Mouse (Mus musculus) cortical plate, adult 2 months (tissue): ENCODE measurements around the gene Gnb1. TPM values are rescaled to one million over a fixed set of nuclear protein-coding genes. Genes with fewer than 3 reads are reported as not detected.

Experiments
- H3K27ac ChIP-seq: fragments of 200-500 bp; 2 replicates; pipeline ENCODE4 v1.5.1; 2012; ENCODE audit warnings: low read length, control low read depth, inconsistent platforms; ENCODE audit not compliant: insufficient read depth
- H3K4me1 ChIP-seq: fragments of 200-500 bp; 2 replicates; pipeline ENCODE4 v1.6.1; 2011; ENCODE audit warnings: low read length; ENCODE audit not compliant: control insufficient read depth, insufficient read depth
- H3K4me3 ChIP-seq: fragments of 200-500 bp; 2 replicates; pipeline ENCODE4 v1.5.1; 2011; ENCODE audit warnings: mild to moderate bottlenecking, low read length, control low read depth; ENCODE audit not compliant: insufficient read depth
- CTCF ChIP-seq: fragments of 200-500 bp; IDR thresholded peaks from 2 replicates; pipeline ENCODE4 v1.5.1; 2011; ENCODE audit warnings: mild to moderate bottlenecking, control low read depth, low read length; ENCODE audit not compliant: insufficient read depth; ENCODE audit errors: extremely low read depth
- POLR2A ChIP-seq: fragments of 200-500 bp; IDR thresholded peaks from 2 replicates; pipeline ENCODE4 v1.6.1; 2011; ENCODE audit warnings: mild to moderate bottlenecking, low read length, control low read depth; ENCODE audit not compliant: insufficient read depth; ENCODE audit errors: extremely low read depth
- polyA plus RNA-seq: library from polyadenylated mRNA; depleted of rRNA; stranded (reverse); fragments of >200 nt; gene quantifications from 2 replicates; pipeline ENCODE4 v1.2.3, GENCODE M21; 2012

The Gnb1 gene
- polyA plus RNA-seq, 1 experiment: 733 TPM

DNA sequence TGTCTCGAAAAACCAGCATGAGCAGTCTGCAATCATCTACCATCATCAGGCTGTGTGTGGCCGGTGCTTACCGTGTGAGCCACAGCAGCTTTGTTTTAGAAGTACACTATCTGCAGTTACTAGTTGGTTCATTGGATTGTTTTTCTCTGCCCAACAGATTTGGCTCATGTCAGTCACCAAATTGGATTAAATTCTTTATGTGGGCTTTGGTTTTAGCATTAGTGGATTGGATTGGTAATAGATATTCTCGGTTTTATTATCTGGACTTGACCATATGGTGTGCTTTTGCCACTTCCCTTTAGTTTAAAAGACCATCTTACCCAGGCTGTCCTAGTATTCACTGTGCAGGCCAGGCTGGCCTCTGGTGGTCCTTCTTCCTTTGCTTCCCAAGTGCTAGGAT lies 3.7 kb downstream of the Gnb1 start:
- H3K4me3 ChIP-seq: no peak overlapping the region
- no peaks in the 10 kb centered on the region; the same call in 1 of the 2 replicates for H3K4me1 ChIP-seq
- no peak overlapping the region for H3K27ac ChIP-seq
- TF ChIP-seq POLR2A: no peak
- no peak for TF ChIP-seq CTCF

DNA sequence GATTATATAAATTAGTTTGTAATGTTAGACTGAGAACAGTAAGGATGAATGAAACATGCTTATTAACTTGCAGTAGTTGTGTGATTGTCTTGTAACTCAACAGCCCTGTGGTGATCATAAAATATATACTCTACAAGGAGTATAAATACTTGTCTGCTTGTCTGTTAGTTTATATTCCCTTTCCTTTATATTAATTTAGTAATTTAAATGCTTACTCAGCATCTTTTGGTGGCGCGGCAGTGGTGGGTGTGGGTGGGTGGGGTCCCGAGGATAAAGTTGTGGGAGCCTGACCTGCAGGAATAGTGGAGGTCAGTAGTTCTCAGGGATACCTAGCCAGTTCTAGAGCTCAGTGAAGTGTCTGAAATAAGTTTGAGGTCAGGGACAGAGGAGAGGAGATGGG lies 6.8 kb downstream of the Gnb1 start:
- no peak overlapping the region for H3K4me3 ChIP-seq
- no peaks in the 10 kb centered on the region; the same call in none of the 2 replicates for H3K4me1 ChIP-seq
- TF ChIP-seq CTCF (no peak), POLR2A (no peak)
- H3K27ac ChIP-seq: no peak overlapping the region

DNA sequence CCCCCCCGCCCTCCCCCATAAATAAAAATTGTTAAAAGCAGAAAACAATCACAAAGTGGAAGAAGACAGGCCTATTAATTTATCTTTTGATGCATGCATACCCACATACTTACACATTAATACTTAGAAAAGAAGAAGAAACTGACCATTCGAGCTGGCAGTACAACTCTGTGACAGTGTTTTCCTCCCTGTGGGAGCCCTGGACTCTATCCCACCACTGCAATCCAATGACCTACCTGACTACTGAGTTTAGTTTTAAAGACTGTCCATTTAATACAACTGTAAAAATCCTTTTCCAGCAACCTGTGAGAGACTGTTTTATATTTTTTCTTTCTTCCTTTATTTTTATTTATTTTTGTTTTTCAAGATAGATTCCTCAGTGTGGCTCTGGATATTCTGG lies 10.0 kb downstream of the Gnb1 start:
- H3K4me3 ChIP-seq: no peak overlapping the region
- no peak for TF ChIP-seq POLR2A
- no peak for TF ChIP-seq CTCF

GRCm38 (mm10) chr4:155505067-155505466 lies 13.9 kb downstream of the Gnb1 start:
- Histone ChIP-seq H3K4me3 (no peak overlapping the region), H3K27ac (no peak overlapping the region), H3K4me1 (peaks cover 10% of the 10 kb centered on the region)
- TF ChIP-seq CTCF (no peak), POLR2A (no peak)

More for the DNA sequence above, 10.0 kb downstream of the Gnb1 start:
- H3K4me1 ChIP-seq: peaks cover 8% of the 10 kb centered on the region
- no peak overlapping the region for H3K27ac ChIP-seq

GRCm38 (mm10) chr4:155505671-155506295 lies 14.6 kb downstream of the Gnb1 start:
- TF ChIP-seq CTCF (no peak), POLR2A (no peak)
- no peak overlapping the region for H3K4me3 ChIP-seq
- H3K27ac ChIP-seq: no peak overlapping the region
- H3K4me1 ChIP-seq: peaks cover 11% of the 10 kb centered on the region

DNA sequence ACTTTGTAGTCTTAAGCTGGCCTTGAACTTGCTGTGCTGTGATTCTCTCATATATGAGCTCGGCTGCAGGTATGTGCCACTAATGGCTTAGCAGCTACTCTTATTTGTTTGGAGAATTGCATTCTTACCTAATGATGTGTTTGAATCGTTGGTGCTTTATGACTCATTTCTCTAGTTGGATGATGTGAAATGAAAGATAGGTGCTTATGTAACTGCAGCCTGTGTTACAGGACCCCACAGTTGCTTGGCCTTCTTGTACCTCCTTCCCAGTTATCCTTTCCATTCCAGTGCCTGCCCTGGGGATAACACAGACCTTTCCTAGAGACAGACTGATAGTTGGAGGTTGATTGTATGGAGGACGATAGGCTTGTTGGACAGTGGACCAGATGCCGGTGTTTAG lies 17.5 kb downstream of the Gnb1 start:
- Histone ChIP-seq H3K27ac (0 out of 2 replicates have a peak overlapping the region, but pooled peaks have one; percentile 10), H3K4me3 (no peak overlapping the region), H3K4me1 (peaks cover 15% of the 10 kb centered on the region)
- TF ChIP-seq CTCF (no peak), POLR2A (no peak)

- Histone ChIP-seq H3K27ac (no peak overlapping the region), H3K4me1 (peaks cover 11% of the 10 kb centered on the region; the same call in 1 of the 2 replicates), H3K4me3 (no peak overlapping the region)
- TF ChIP-seq POLR2A (no peak), CTCF (no peak)
These were observed 19.8 kb downstream of the Gnb1 start for GRCm38 (mm10) chr4:155510981-155511380.

- H3K27ac ChIP-seq: no peak overlapping the region
- no peak for TF ChIP-seq CTCF
- no peak for TF ChIP-seq POLR2A
- peaks cover 9% of the 10 kb centered on the region; the same call in 1 of the 2 replicates for H3K4me1 ChIP-seq
- H3K4me3 ChIP-seq: no peak overlapping the region
These were observed 23.6 kb downstream of the Gnb1 start for GRCm38 (mm10) chr4:155514810-155515209.

GRCm38 (mm10) chr4:155517948-155518517 lies 26.9 kb downstream of the Gnb1 start:
- Histone ChIP-seq H3K27ac (no peak overlapping the region), H3K4me3 (no peak overlapping the region), H3K4me1 (peaks cover 4% of the 10 kb centered on the region; the same call in 1 of the 2 replicates)
- TF ChIP-seq POLR2A (no peak), CTCF (no peak)

- TF ChIP-seq POLR2A (no peak), CTCF (no peak)
- Histone ChIP-seq H3K4me3 (no peak overlapping the region), H3K27ac (no peak overlapping the region)
These were observed 31.2 kb downstream of the Gnb1 start for GRCm38 (mm10) chr4:155522327-155522726.

DNA sequence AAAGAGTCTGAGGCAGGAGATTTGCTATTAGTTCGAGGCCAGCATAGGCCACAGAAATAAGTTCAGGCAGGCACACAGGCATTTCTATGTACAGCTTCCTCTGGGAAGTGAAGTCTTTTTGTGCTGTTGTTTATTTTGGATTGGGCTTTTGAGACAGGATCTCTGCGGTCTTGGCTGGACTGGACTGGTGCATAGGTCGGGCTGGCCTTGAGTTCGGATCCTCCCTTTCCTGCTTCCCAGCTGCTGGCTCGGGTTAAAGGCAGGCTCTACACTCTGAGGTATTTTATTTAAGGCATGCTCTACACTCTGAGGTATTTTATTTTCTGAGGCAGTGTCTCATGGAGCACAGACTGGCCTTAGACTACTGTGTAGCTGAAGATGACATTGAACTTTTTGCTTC lies 34.6 kb downstream of the Gnb1 start:
- Histone ChIP-seq H3K27ac (no peak overlapping the region), H3K4me3 (no peak overlapping the region), H3K4me1 (no peaks in the 10 kb centered on the region; the same call in 1 of the 2 replicates)
- TF ChIP-seq POLR2A: no peak
- no peak for TF ChIP-seq CTCF

More at GRCm38 (mm10) chr4:155522327-155522726, 31.2 kb downstream of the Gnb1 start:
- H3K4me1 ChIP-seq: no peaks in the 10 kb centered on the region; the same call in 1 of the 2 replicates
